15 mouse cellular contexts compared by ENCODE assay signal in genomic region chr7:142596211-142596610, GRCm38 (mm10).
"Had no signal": no experiment of that assay in that cellular context is flagged by ENCODE, and none has a peak within 500 bp of the region (broad histone marks: within the 10 kb centered on the region; RNA-seq: fewer than 3 reads in every experiment).

No protein-coding gene starts in this region.

- H3K4me3 ChIP-seq: intestine, embryonic 15.5 days; layer of hippocampus, adult 2 months; liver, embryonic 12.5 days; megakaryocyte, embryonic 14.5 days; midbrain, embryonic 12.5 days; neural tube, embryonic 13.5 days; stomach, embryonic 15.5 days had no signal

- ATAC-seq: intestine, embryonic 15.5 days; liver, embryonic 12.5 days; midbrain, embryonic 16.5 days had no signal

- H3K27ac ChIP-seq: hindbrain, embryonic 14.5 days; intestine, embryonic 15.5 days; layer of hippocampus, adult 2 months; liver, embryonic 12.5 days; macrophage; midbrain, embryonic 12.5 days; neural tube, embryonic 13.5 days; stomach, embryonic 15.5 days had no signal

- H3K9me3 ChIP-seq: intestine, embryonic 15.5 days; liver, embryonic 12.5 days; megakaryocyte, embryonic 14.5 days; midbrain, embryonic 12.5 days; neural tube, embryonic 13.5 days; stomach, embryonic 15.5 days had no signal

- H3K27me3 ChIP-seq: intestine, embryonic 15.5 days; midbrain, embryonic 12.5 days; neural tube, embryonic 13.5 days; stomach, embryonic 15.5 days had no signal

- H3K9ac ChIP-seq: hindbrain, embryonic 14.5 days; intestine, embryonic 15.5 days; liver, embryonic 12.5 days; lung, embryonic 14.5 days; midbrain, embryonic 12.5 days; neural tube, embryonic 13.5 days; stomach, embryonic 15.5 days had no signal

- DNase-seq: lung, embryonic 14.5 days; lung, postnatal 14 days; right cerebral cortex, postnatal 14 days; thymus, adult 2 months; thymus, postnatal 25 days had no signal

- H3K4me1 ChIP-seq: liver, embryonic 12.5 days; megakaryocyte, embryonic 14.5 days; neural tube, embryonic 13.5 days had no signal

- H3K36me3 ChIP-seq: intestine, embryonic 15.5 days; liver, embryonic 12.5 days; midbrain, embryonic 12.5 days; neural tube, embryonic 13.5 days; stomach, embryonic 15.5 days had no signal

- H3K4me2 ChIP-seq: hindbrain, embryonic 14.5 days; intestine, embryonic 15.5 days; liver, embryonic 12.5 days; lung, embryonic 14.5 days; midbrain, embryonic 12.5 days; neural tube, embryonic 13.5 days; stomach, embryonic 15.5 days had no signal
